Mouse (Mus musculus) ES-E14 (cell line): ENCODE results near the gene Cep131.

Experiments used
- HCFC1 ChIP-seq: IDR thresholded peaks from 2 replicates; pipeline ENCODE4 v1.6.1; 2012; ENCODE audit warnings: low read length, inconsistent platforms, borderline replicate concordance; ENCODE audit not compliant: insufficient read depth
- ZNF384 ChIP-seq: IDR thresholded peaks from 2 replicates; pipeline ENCODE4 v1.6.1; 2012; ENCODE audit warnings: low read depth, low read length, inconsistent platforms

- TF ChIP-seq HCFC1 (no peak), ZNF384 (no peak)
Observed at GRCm38 (mm10) chr11:120111033-120111432, 24.4 kb upstream of the Cep131 start.
